Mouse (Mus musculus) G1E (cell line): Measurements from ENCODE around the gene Tmem44. TPM values are rescaled to one million over a fixed set of nuclear protein-coding genes. Genes with fewer than 3 reads are reported as not detected.

Source experiments
- ATAC-seq: 2 replicates; pipeline ENCODE4 v1.8.0; 2016; ENCODE audit warnings: mild to moderate bottlenecking; ENCODE audit not compliant: insufficient number of reproducible peaks, poor library complexity, low FRiP score, severe bottlenecking; ENCODE audit errors: extremely low read depth
- DNase-seq: peaks from one replicate; pipeline ENCODE4 v3.0.0; 2012; ENCODE audit warnings: low spot score
- H3K27me3 ChIP-seq: 2 replicates; pipeline ENCODE4 v1.6.1; 2012; ENCODE audit warnings: mild to moderate bottlenecking, low read length, inconsistent platforms; ENCODE audit not compliant: insufficient read depth
- H3K36me3 ChIP-seq: replicated peaks from 2 replicates; pipeline ENCODE3; 2012; ENCODE audit warnings: mild to moderate bottlenecking, inconsistent platforms
- H3K4me1 ChIP-seq: 2 replicates; pipeline ENCODE4 v1.6.1; 2012; ENCODE audit warnings: low read depth, low read length, inconsistent platforms, mixed read lengths; ENCODE audit not compliant: insufficient read depth
- H3K4me3 ChIP-seq: 2 replicates; pipeline ENCODE4 v1.5.1; 2012; ENCODE audit warnings: low read depth, mild to moderate bottlenecking, inconsistent platforms, low read length, moderate library complexity, mixed read lengths
- H3K9me3 ChIP-seq: replicated peaks from 2 replicates; pipeline ENCODE4 v1.6.1; 2012; ENCODE audit warnings: inconsistent platforms
- CTCF ChIP-seq: IDR thresholded peaks from 2 replicates; pipeline ENCODE4 v1.5.1; 2012; ENCODE audit warnings: low read depth, low read length, inconsistent platforms, mixed read lengths
- GATA1 ChIP-seq: IDR thresholded peaks from 2 replicates; pipeline ENCODE4 v1.6.1; 2012; ENCODE audit warnings: borderline replicate concordance, low read length, inconsistent platforms, mixed read lengths
- GATA2 ChIP-seq: IDR thresholded peaks from 2 replicates; pipeline ENCODE4 v1.6.1; 2012; ENCODE audit warnings: low read depth, low read length, inconsistent platforms, borderline replicate concordance
- POLR2AphosphoS5 ChIP-seq: IDR thresholded peaks from 2 replicates; pipeline ENCODE4 v1.6.1; 2012; ENCODE audit warnings: low read depth, low read length, inconsistent platforms; ENCODE audit not compliant: insufficient replicate concordance
- TAL1 ChIP-seq: conservative IDR thresholded peaks from 2 replicates; pipeline ENCODE4 v1.6.1; 2012; ENCODE audit warnings: low read depth, low read length, inconsistent platforms, mixed read lengths
- polyA plus RNA-seq: library from polyadenylated mRNA; stranded (reverse); fragments of >175 nt; gene quantifications from 2 replicates; pipeline ENCODE4 v1.2.3, GENCODE M21; 2012
- total RNA-seq, 2 experiments: library from RNA; stranded (forward) in 1 of 2; stranded (reverse) in 1 of 2; fragments of 200-1000 nt in 1 of 2; fragments of >200 nt in 1 of 2; fragmentation: Nextera tagmentation in 1 of 2; gene quantifications; 2 replicates each; pipeline ENCODE4 v1.2.3; 2014 to 2017

Tmem44 gene
- total and polyA plus RNA-seq, 3 experiments, result 11.8 to 72.7 (median 25.4) TPM

DNA sequence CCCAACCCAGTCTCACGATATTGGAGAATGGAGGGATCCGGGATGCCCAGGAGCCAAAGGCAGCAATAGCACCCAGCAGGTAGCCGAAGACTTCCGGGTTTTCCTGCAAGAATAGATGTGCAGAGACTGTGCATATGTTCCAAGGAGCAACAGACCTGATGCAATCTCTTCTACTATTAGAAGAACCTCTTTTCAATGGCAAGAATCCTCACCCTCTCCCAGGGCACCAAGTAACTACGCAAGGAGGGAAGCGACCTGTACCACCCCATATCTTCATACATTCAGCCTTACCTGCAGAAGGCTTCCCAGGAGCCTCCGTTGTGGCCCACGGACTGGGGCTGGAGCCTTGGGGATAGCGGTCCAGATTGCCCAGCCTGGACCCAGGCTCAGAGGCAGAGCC is 7.3 kb downstream of the Tmem44 start:
- Histone ChIP-seq H3K36me3 (peaks cover 90% of the 10 kb centered on the region), H3K4me1 (peaks cover 87% of the 10 kb centered on the region), H3K27me3 (no peaks in the 10 kb centered on the region), H3K9me3 (peaks cover 6% of the 10 kb centered on the region), H3K4me3 (no peak overlapping the region; the same call in 1 of the 2 replicates)
- DNase-seq (no peak), ATAC-seq (no peak)
- TF ChIP-seq CTCF, result no peak
- TF ChIP-seq GATA2, result no peak
- no peak for TF ChIP-seq GATA1
- no peak for TF ChIP-seq TAL1

DNA sequence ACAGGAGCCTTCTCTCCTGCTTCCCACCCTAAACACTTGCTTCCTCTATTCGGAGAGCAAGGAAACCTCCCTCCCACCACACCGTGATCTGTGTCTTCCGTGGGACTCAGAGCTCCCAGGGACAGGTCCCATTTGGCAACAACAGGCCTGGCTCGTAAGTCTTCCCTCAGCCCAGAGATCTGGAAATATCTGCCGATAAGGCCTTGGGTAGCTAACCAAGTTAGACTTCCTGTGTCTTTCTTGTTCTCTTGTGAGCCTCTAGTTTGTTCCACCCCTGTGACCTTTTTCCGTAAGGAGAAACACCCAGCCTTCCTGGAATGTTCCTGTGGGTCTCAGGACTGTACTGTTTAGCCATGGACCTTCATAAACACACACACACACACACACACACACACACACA is 7.8 kb downstream of the Tmem44 start:
- H3K9me3 ChIP-seq, result peaks cover 6% of the 10 kb centered on the region
- no peak overlapping the region for H3K4me3 ChIP-seq
- H3K4me1 ChIP-seq, result peaks cover 88% of the 10 kb centered on the region
- peaks cover 92% of the 10 kb centered on the region for H3K36me3 ChIP-seq
- H3K27me3 ChIP-seq, result no peaks in the 10 kb centered on the region
- ATAC-seq (no peak), DNase-seq (no peak)
- no peak for TF ChIP-seq GATA1
- TF ChIP-seq GATA2, result no peak
- no peak for TF ChIP-seq TAL1
- no peak for TF ChIP-seq CTCF
- no peak for TF ChIP-seq POLR2AphosphoS5

DNA sequence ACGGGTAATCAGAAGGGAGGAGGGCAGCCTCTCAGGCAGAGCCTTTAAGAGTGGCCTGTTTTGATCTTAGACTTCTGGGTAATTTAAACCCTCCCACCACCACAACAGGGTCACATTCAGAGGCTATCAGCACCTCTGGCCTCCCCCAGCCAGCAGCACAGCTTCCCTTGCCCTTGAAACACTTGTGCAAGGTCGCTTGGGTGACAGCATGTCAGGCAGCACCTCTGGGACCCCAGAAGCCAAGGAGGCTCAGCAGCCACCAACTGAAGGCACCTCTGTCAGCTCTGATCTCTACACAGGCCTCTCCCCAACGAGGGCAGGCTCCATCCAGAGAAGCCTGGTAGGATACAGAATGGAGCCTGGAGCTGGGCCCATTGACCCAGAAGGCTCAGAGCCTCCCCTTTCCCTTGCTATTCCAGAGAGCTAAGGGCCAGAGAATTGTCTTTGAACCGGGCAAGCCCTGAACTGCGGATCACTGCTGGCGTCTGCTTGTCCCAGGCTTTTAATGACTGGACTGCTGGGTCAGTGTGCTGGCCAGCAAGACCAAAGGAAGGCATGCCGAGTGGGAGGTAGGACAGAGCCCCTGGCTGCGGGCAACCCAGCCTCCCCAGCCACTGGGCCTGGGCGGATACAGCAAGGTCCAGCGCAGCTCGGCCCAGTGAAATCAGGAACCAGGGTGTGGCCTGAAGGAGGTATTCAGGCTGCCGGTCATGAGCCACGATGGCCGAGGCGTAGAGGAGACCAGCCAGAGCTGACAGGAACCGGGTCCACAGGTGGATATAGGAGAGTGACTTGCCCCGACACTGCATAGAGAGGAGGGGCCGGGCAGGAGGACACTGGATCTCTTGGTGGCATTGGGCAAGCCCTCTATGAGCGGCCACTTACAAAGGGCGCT is 10.3 kb downstream of the Tmem44 start:
- no peaks in the 10 kb centered on the region for H3K9me3 ChIP-seq
- DNase-seq, result no peak
- TF ChIP-seq GATA1 (no peak), POLR2AphosphoS5 (no peak), TAL1 (no peak), CTCF (no peak), GATA2 (no peak)
- peaks cover 86% of the 10 kb centered on the region for H3K4me1 ChIP-seq
- no peaks in the 10 kb centered on the region for H3K27me3 ChIP-seq
- H3K4me3 ChIP-seq, result no peak overlapping the region
- H3K36me3 ChIP-seq, result peaks cover 82% of the 10 kb centered on the region
- no peak for ATAC-seq

DNA sequence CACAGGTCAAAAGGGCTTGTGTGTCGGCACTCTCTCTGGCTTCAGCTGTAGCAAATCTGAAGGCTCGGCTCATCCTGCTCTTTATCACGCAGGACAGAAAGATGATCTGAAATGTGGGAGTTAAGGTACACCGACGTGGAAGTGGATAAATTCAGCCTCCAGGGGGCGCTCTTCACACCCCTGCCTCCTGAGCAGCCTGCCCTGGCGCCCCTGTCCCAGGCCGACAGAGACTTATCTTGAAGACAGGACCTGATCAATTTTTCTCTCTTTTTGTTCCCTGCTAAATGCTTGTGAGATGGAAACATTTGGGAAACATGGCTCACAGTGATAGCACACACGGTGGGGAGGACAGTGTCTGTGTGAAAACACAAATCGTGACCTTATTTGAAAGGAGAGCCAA is 11.2 kb downstream of the Tmem44 start:
- peak; percentile 90 for TF ChIP-seq CTCF
- TF ChIP-seq GATA1, result no peak
- no peak for TF ChIP-seq POLR2AphosphoS5
- Histone ChIP-seq H3K36me3 (peaks cover 78% of the 10 kb centered on the region), H3K27me3 (no peaks in the 10 kb centered on the region), H3K4me1 (peaks cover 81% of the 10 kb centered on the region), H3K4me3 (no peak overlapping the region), H3K9me3 (no peaks in the 10 kb centered on the region)
- ATAC-seq, result peak; percentile 79
- peak; percentile 62 for DNase-seq

DNA sequence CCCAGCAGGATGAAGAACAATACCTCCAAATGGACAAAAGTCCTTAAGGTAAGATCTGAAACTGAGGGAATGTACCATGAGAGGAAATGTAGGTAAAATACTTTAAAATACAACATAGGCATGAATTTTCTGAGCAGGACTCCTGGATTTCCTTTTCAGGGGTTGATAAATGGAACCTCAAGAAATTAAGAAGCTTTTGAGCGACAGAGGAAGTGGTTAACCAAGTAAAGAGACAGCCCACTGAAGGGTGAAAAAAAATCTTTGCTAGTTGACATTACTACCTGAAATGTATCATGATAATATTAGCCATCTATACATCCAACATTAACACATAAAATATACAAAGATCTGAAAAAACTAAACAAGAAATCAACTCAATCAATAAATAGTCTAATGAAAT is 15.6 kb downstream of the Tmem44 start:
- Histone ChIP-seq H3K36me3 (peaks cover 80% of the 10 kb centered on the region), H3K27me3 (no peaks in the 10 kb centered on the region), H3K4me1 (peaks cover 63% of the 10 kb centered on the region), H3K4me3 (no peak overlapping the region), H3K9me3 (no peaks in the 10 kb centered on the region)
- no peak for DNase-seq
- ATAC-seq, result no peak
- no peak for TF ChIP-seq GATA2
- no peak for TF ChIP-seq CTCF
- no peak for TF ChIP-seq TAL1
- TF ChIP-seq POLR2AphosphoS5, result no peak
- no peak for TF ChIP-seq GATA1

DNA sequence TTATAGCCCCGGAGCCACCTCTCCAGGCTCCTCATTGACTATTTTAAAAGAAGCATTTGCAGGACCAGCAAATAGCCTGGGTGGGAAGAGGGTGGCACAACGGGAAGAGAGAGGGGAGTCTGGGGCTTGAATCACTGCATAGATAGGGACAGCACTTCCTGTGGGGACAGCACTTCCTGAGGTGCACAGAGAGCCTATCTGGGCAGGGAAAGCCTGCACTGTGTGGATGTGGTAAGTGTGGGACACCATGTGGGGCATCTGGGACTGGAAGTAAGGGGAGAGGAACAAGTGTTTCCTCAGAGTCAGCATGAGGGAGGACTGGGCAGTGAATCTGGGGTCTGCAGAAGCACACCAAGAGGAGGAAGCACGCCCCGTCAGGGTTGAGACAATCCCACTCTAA is 17.1 kb downstream of the Tmem44 start:
- Histone ChIP-seq H3K4me3 (no peak overlapping the region), H3K27me3 (no peaks in the 10 kb centered on the region), H3K36me3 (peaks cover 80% of the 10 kb centered on the region), H3K4me1 (peaks cover 48% of the 10 kb centered on the region), H3K9me3 (no peaks in the 10 kb centered on the region)
- TF ChIP-seq CTCF (no peak), POLR2AphosphoS5 (no peak), GATA1 (no peak), GATA2 (no peak), TAL1 (no peak)
- DNase-seq, result no peak
- ATAC-seq, result no peak
